Mouse (Mus musculus) E14TG2a.4 (cell line): Measurements from ENCODE around the gene En2.

ENCODE experiments used
- CTCF ChIP-seq: conservative IDR thresholded peaks from 2 replicates; pipeline ENCODE4 v1.5.1; 2014; ENCODE audit warnings: low read length
- NANOG ChIP-seq: IDR thresholded peaks from 2 replicates; pipeline ENCODE4 v1.6.1; 2014; ENCODE audit warnings: borderline replicate concordance, low read length, mixed read lengths
- POU5F1 ChIP-seq: IDR thresholded peaks from 2 replicates; pipeline ENCODE4 v1.6.1; 2014; ENCODE audit warnings: low read length, borderline replicate concordance

- TF ChIP-seq CTCF = no peak
- no peak for TF ChIP-seq POU5F1
- no peak for TF ChIP-seq NANOG
These were observed 45.4 kb downstream of the En2 start for GRCm38 (mm10) chr5:28210591-28211550.
